Mouse (Mus musculus) heart, postnatal 0 days (tissue): ENCODE measurements around the gene Gtf2ird2. TPM values are rescaled to one million over a fixed set of nuclear protein-coding genes. Genes with fewer than 3 reads are reported as not detected.

Experiments
- ATAC-seq: fragments of 200-750 bp; cut with Nextera tagmentation; 2 replicates; pipeline ENCODE4 v1.8.0; 2017; ENCODE audit warnings: low read depth, moderate number of reproducible peaks, moderate library complexity; ENCODE audit not compliant: insufficient read depth
- DNase-seq: peaks from one replicate; pipeline ENCODE4 v3.0.0-alpha.2; 2016; ENCODE audit warnings: low spot score
- H3K27ac ChIP-seq: fragments of 300-500 bp; sonication (generic); 2 replicates; pipeline ENCODE4 v1.5.1; 2014; ENCODE audit warnings: low read depth, mild to moderate bottlenecking
- H3K27me3 ChIP-seq: fragments of 300-500 bp; sonication (generic); 2 replicates; pipeline ENCODE4 v1.6.1; 2014; ENCODE audit warnings: low read length, mixed read lengths; ENCODE audit not compliant: control insufficient read depth, insufficient read depth
- H3K36me3 ChIP-seq: fragments of 300-500 bp; sonication (generic); replicated peaks from 2 replicates; pipeline ENCODE4 v1.6.1; 2014; ENCODE audit warnings: low read length, mixed read lengths; ENCODE audit not compliant: control insufficient read depth, insufficient read depth
- H3K4me1 ChIP-seq: fragments of 300-500 bp; sonication (generic); 2 replicates; pipeline ENCODE4 v1.6.1; 2014; ENCODE audit warnings: antibody characterized with exemption; ENCODE audit not compliant: control insufficient read depth, insufficient read depth
- H3K4me2 ChIP-seq: fragments of 300-500 bp; sonication (generic); 2 replicates; pipeline ENCODE4 v1.6.1; 2014; ENCODE audit warnings: low read depth, mild to moderate bottlenecking, low read length, moderate library complexity
- H3K4me3 ChIP-seq: fragments of 300-500 bp; sonication (generic); 2 replicates; pipeline ENCODE4 v1.5.1; 2014; ENCODE audit warnings: low read depth, low read length
- H3K9ac ChIP-seq: fragments of 300-500 bp; sonication (generic); replicated peaks from 2 replicates; pipeline ENCODE4 v1.6.1; 2014; ENCODE audit warnings: low read depth, low read length, mixed read lengths
- H3K9me3 ChIP-seq: fragments of 300-500 bp; sonication (generic); replicated peaks from 2 replicates; pipeline ENCODE4 v1.6.1; 2016; ENCODE audit warnings: low read length; ENCODE audit not compliant: control insufficient read depth
- CTCF ChIP-seq: IDR thresholded peaks from 2 replicates; pipeline ENCODE4 v1.5.1; 2016; ENCODE audit warnings: antibody characterized with exemption, control low read depth, low read depth
- EP300 ChIP-seq: IDR thresholded peaks from 2 replicates; pipeline ENCODE4 v1.6.1; 2016; ENCODE audit warnings: antibody characterized with exemption, low read depth
- WGBS: fragments of 180-500 bp; shearing (Covaris S2); extraction: QIAGEN DNeasy Blood & Tissue Kit; methylation state at CpG from one replicate; pipeline ENCODE4 v1.1.7; 2014; 5-methylcytosine and 5-hydroxymethylcytosine counted together
- polyA plus RNA-seq: library from polyadenylated mRNA; unstranded; fragments of >200 nt; fragmentation: Nextera tagmentation; extraction: Ambion mirVana; gene quantifications from 2 replicates; pipeline ENCODE4 v1.2.1, GENCODE M21; 2015
- total RNA-seq: library from RNA; depleted of rRNA; stranded (reverse); fragments of >200 nt; gene quantifications from 2 replicates; pipeline ENCODE4 v1.2.3, GENCODE M21; 2014; ENCODE audit warnings: low replicate concordance

Gtf2ird2 gene
- total and polyA plus RNA-seq, 2 experiments from 2014 or later: 4.2 to 25.1 TPM

DNA sequence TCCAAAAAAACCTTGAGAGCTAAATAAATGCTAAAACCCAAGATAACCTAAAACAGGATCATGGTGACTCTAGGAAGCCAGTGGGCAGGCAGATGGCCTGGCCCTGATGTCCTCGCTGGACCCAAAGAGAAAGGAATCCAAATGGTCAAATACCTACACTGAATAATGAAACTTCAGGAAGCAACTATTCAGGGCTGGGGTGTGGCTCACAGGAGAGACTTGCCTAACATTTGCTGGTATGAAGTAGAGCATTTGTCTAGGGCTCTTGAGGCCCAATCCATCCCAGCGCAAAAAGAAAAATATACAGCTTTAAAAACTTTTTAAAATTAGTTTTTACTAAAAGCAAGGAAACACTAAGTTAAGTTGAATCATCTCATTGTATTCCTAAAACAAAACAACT is 75.1 kb downstream of the Gtf2ird2 start:
- ATAC-seq (no peak), DNase-seq (no peak)
- no peak overlapping the region for H3K4me3 ChIP-seq
- H3K27me3 ChIP-seq: no peaks in the 10 kb centered on the region
- no peak overlapping the region for H3K27ac ChIP-seq
- H3K36me3 ChIP-seq: peaks cover 94% of the 10 kb centered on the region
- no peaks in the 10 kb centered on the region for H3K4me1 ChIP-seq
- WGBS: 89% methylated on average over 2 of the region's 2 CpGs
- TF ChIP-seq EP300 (no peak), CTCF (no peak)
- no peaks in the 10 kb centered on the region for H3K9me3 ChIP-seq
- no peak overlapping the region for H3K9ac ChIP-seq
- H3K4me2 ChIP-seq: no peak overlapping the region

DNA sequence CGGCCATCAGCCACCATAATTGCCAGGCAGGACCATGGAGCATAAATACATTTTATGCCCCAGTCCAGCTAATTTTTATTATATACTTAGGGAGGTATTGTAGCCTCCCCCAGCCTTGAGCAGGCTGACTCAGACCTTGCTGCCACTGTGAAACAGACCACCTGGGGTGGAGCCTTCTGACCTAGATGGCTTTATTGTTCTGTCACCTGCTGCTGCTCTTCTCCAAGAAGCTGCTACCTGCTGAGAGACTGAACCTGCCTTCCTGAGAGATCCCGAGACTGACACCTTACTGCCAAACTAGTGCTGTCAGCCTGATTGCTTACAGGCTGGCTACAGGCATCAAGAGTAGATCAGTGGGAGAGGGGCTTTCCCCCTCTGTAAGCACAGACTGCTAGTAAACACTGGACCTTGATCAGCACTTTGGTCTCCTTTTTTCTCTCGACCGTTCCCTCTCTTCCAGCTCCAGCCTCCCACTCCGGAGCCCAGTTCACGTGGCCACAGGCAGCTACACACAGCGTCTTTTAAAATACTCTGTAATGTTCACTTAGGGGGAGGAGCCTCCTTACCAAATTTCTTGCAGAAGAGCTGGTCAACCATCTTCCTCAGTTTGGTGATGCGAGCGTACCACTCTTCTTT is 76.3 kb downstream of the Gtf2ird2 start:
- no peak overlapping the region for H3K4me3 ChIP-seq
- no peaks in the 10 kb centered on the region for H3K4me1 ChIP-seq
- H3K27me3 ChIP-seq: no peaks in the 10 kb centered on the region
- ATAC-seq (no peak), DNase-seq (no peak)
- H3K36me3 ChIP-seq: peaks cover 95% of the 10 kb centered on the region
- no peak overlapping the region for H3K4me2 ChIP-seq
- TF ChIP-seq EP300 (no peak), CTCF (no peak)
- no peak overlapping the region for H3K9ac ChIP-seq
- no peak overlapping the region for H3K27ac ChIP-seq
- 94% methylated on average over 9 of the region's 9 CpGs for WGBS
- H3K9me3 ChIP-seq: no peaks in the 10 kb centered on the region

DNA sequence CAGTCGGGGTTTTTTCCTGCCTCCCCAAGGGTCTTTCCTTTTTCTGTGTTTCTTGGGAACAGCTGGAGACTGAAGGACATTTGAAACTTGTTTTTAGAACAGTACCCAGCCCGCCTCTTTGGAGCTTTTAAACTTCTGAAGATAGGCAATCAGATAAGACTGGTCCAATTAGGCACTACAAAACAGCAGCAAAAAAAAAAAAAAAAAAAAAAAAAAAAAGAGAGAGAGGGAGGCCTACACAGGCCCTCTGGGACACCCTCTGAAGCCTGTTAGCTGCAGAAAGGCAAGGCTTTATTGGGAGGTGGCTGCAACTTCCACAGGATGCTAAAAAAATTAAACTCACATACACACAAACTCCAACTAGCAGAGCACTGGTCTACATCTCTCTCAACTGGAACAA is 82.1 kb downstream of the Gtf2ird2 start:
- Histone ChIP-seq H3K27ac (no peak overlapping the region), H3K4me1 (no peaks in the 10 kb centered on the region), H3K9me3 (no peaks in the 10 kb centered on the region), H3K27me3 (no peaks in the 10 kb centered on the region), H3K4me2 (no peak overlapping the region), H3K9ac (no peak overlapping the region), H3K4me3 (no peak overlapping the region), H3K36me3 (peaks cover 97% of the 10 kb centered on the region)
- ATAC-seq (no peak), DNase-seq (no peak)
- no peak for TF ChIP-seq EP300
- no peak for TF ChIP-seq CTCF
- 86% methylated on average over 2 of the region's 2 CpGs for WGBS

DNA sequence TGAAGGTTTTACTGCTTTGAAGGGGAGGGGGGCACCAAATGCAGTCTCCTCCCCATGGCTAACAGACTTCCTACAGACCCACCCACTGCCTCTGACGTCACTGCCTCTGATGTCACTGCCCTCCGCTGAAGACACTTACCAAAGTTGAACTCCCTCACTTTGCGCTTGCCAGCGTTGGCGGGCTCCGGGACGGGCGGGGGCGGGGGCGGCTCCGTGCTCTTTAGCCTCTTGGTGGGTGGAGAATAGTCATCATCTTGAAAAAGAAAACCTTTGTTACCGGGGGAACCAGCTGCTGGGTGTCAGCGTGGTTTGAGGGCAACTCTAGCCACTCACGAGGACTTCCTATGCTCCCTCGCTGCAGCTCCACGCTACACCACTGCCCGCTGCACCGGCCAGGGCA is 82.6 kb downstream of the Gtf2ird2 start:
- 80% methylated on average over 18 of the region's 18 CpGs for WGBS

DNA sequence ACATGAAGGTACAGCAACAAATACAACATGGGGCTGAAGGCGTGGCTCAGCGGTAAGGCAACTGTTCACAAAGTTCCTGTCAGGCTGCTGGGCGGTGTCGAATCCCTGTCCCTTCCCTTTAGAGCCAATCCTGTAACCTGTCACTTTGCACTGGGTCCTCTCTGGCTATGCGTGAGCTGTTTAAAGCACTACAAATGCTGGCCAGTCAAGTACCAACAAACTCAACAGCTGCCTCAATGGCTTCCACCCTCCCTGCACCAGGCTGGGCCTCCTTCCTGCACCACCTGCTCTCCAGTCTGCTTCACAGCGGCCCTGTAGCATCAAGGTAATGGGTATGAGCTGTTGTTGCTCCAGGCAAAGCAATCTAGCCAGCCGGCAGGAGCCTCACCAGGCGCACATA is 84.9 kb downstream of the Gtf2ird2 start:
- WGBS: 95% methylated on average over 8 of the region's 8 CpGs

More for the DNA sequence above, 82.6 kb downstream of the Gtf2ird2 start:
- Histone ChIP-seq H3K4me2 (no peak overlapping the region), H3K4me1 (no peaks in the 10 kb centered on the region), H3K4me3 (no peak overlapping the region), H3K9ac (no peak overlapping the region), H3K9me3 (no peaks in the 10 kb centered on the region), H3K27ac (no peak overlapping the region; the same call in 1 of the 2 replicates), H3K27me3 (no peaks in the 10 kb centered on the region), H3K36me3 (peaks cover 97% of the 10 kb centered on the region)
- no peak for TF ChIP-seq EP300
- TF ChIP-seq CTCF: no peak
- DNase-seq (no peak), ATAC-seq (no peak)

DNA sequence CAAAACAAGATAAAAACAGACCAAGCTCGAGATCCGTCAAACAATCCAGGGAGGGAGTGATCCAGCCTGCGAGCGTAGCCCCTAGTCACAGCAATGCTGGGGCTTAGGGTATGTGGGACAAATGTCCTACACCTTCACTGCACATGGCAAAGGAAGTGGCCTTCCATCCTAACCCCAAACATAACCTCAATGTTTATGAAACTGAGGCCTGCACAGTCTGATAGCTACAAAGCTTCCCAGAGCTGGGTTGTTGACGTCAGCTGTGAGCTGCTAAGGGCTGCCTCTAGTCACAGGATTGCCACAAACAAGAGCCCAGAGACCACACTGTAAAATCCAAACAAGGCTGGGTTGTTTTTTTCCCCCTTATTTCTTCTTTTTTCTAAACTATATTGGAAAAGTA is 85.9 kb downstream of the Gtf2ird2 start:
- H3K4me1 ChIP-seq: no peaks in the 10 kb centered on the region
- ATAC-seq (no peak), DNase-seq (no peak)
- H3K27me3 ChIP-seq: no peaks in the 10 kb centered on the region
- no peak for TF ChIP-seq CTCF
- TF ChIP-seq EP300: no peak
- no peak overlapping the region; the same call in 1 of the 2 replicates for H3K27ac ChIP-seq
- no peak overlapping the region for H3K9ac ChIP-seq
- H3K4me3 ChIP-seq: no peak overlapping the region
- no peak overlapping the region for H3K4me2 ChIP-seq
- H3K36me3 ChIP-seq: peaks cover 95% of the 10 kb centered on the region
- WGBS: 82% methylated on average over 5 of the region's 5 CpGs
- no peaks in the 10 kb centered on the region for H3K9me3 ChIP-seq

More for the DNA sequence above, 84.9 kb downstream of the Gtf2ird2 start:
- Histone ChIP-seq H3K4me1 (no peaks in the 10 kb centered on the region), H3K4me3 (no peak overlapping the region), H3K4me2 (no peak overlapping the region), H3K9me3 (no peaks in the 10 kb centered on the region), H3K27me3 (no peaks in the 10 kb centered on the region), H3K36me3 (peaks cover 97% of the 10 kb centered on the region), H3K9ac (no peak overlapping the region), H3K27ac (no peak overlapping the region)
- TF ChIP-seq CTCF (no peak), EP300 (no peak)
- ATAC-seq: no peak
- DNase-seq: no peak
